Mouse (Mus musculus): Measurements from ENCODE around the gene Ppm1m. TPM values are rescaled to one million over a fixed set of nuclear protein-coding genes. Genes with fewer than 3 reads are reported as not detected.
A peak's percentile ranks its signal among the peaks of the same experiment; 100 is the strongest.

Ppm1m gene
- polyA plus RNA-seq, 1 experiment from 2014 or later, result 20.1 TPM

DNA sequence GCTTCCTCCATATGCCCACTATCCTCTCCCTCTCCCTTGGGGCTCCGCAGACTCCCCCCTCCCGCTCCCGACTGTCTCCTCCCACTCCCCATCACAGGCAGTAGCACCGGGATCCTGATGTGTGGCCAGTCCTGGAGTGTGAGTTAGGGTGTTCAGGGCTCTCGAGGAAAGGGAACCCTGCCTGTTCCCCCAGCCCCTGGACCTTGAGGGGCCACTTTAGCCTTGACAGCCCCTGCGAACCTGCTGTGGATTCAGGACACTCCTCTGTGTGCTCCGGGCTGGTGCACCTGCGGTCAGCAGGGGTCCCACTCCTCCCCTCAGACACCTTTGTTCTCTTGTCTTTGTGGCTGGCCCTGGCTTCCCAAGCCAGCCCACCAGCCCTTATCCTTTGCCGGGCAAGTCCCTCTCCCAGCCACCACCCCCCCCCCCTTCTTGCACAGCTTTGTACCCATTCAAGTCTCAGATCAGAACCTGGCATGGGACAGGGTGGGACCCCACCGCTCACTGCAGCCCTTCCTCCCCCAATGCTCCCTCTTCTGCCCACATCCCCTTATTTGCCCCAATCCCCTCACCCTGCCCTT lies 51.6 kb downstream of the Ppm1m start:
- peaks cover 56% of the 10 kb centered on the region for H3K4me1 ChIP-seq
- peak; percentile 59 for ATAC-seq
- H3K4me2 ChIP-seq, result peak overlapping the region; percentile 69
- peak overlapping the region; percentile 91 for H3K27ac ChIP-seq
- H3K9ac ChIP-seq, result peak overlapping the region; percentile 92
- peak overlapping the region; percentile 67 for H3K4me3 ChIP-seq
- no peaks in the 10 kb centered on the region for H3K9me3 ChIP-seq (replicated peaks)
- peaks cover 56% of the 10 kb centered on the region for H3K27me3 ChIP-seq
- H3K36me3 ChIP-seq (ENCODE audit: poor library complexity, severe bottlenecking), result peaks cover 21% of the 10 kb centered on the region
- WGBS, result 2% methylated on average over 10 of the region's 10 CpGs

DNA sequence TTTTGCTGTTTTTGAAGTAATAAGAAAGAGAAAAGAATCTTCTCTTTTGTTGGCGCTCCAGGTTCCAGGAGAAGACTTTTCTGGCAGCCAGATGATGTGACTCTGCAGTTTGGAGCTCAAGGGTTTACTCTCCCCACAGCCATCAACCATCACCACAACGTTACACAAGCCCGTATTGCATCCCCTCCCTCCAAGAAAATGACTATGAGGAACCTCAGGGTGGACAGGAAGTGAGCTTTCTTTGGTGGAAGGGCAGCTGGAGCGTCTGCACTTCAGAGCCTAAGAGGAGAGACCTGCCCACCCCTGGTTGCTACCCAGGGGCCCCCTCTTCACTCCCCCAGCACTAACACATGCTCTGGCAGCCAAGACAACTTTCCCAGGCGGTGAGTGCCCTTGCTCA lies 52.3 kb downstream of the Ppm1m start:
- H3K9me3 ChIP-seq (replicated peaks), result no peaks in the 10 kb centered on the region
- H3K36me3 ChIP-seq (ENCODE audit: poor library complexity, severe bottlenecking), result peaks cover 15% of the 10 kb centered on the region
- 35% methylated on average over 5 of the region's 5 CpGs for WGBS
- peaks cover 56% of the 10 kb centered on the region for H3K4me1 ChIP-seq
- peak overlapping the region; percentile 91 for H3K27ac ChIP-seq
- H3K4me3 ChIP-seq, result peak overlapping the region; percentile 67
- H3K4me2 ChIP-seq, result peak overlapping the region; percentile 69
- peak overlapping the region; percentile 92 for H3K9ac ChIP-seq
- ATAC-seq, result no peak
- peaks cover 62% of the 10 kb centered on the region for H3K27me3 ChIP-seq

DNA sequence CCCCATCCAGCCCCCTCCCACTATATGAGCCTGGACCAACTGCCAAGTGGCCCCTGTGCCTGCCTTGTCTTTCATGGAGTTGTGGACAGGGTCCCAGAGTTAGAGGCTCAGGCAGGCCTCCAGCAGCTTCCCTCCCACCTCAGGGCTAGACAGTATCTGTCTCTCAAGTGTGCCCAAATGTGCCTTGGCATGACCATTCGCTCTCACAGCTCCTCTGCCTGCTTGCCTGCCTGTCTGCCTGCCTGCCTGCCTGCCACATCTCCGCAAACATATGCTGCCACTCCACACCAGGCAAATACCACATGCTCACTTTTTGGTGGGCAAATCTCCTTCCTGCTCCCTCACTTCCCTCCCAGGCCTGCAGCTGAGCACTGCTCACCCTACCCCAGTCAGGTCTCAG lies 54.0 kb downstream of the Ppm1m start:
- no peak overlapping the region for H3K4me2 ChIP-seq
- H3K4me1 ChIP-seq, result peaks cover 55% of the 10 kb centered on the region
- H3K27ac ChIP-seq, result no peak overlapping the region
- 0 out of 2 replicates have a peak, but pooled peaks cover 3% of the 10 kb centered on the region for H3K36me3 ChIP-seq (ENCODE audit: poor library complexity, severe bottlenecking)
- peak; percentile 30; the same call in 1 of the 2 replicates for ATAC-seq
- H3K4me3 ChIP-seq, result no peak overlapping the region
- WGBS, result 84% methylated on average over 2 of the region's 2 CpGs
- H3K9me3 ChIP-seq (replicated peaks), result no peaks in the 10 kb centered on the region
- H3K27me3 ChIP-seq, result peaks cover 75% of the 10 kb centered on the region
- H3K9ac ChIP-seq, result no peak overlapping the region

MicroRNAs encoded within 50 kb of the gene (microRNA counts, 519-probe panel; counts per million panel counts)
- 6,328 counts per million, percentile 98 among the panel's probes with 10 or more counts for microRNA mmu-let-7g

Small RNA genes lying within 50 kb of the gene (microRNA-seq; reads per million reads assigned to microRNA genes)
- 332 reads per million, percentile 66 among the genes with 10 or more reads in this experiment for gene Mir135a-1
- 63,893 reads per million, percentile 100 among the genes with 10 or more reads in this experiment for gene Mirlet7g

Other genes starting within 250 kb of the Ppm1m start
- gene Col6a5, start 239.1 kb downstream of the Ppm1m start, polyA plus RNA-seq (2015; fragmentation: Nextera tagmentation; extraction: Ambion mirVana), result 0.06 and 0.08 TPM in 2 replicates
- 0.49 and 0.50 TPM in 2 replicates for gene Col6a4, start 103.0 kb downstream of the Ppm1m start, polyA plus RNA-seq (2015; fragmentation: Nextera tagmentation; extraction: Ambion mirVana)
- gene Glyctk, start 41.6 kb downstream of the Ppm1m start, polyA plus RNA-seq (2015; fragmentation: Nextera tagmentation; extraction: Ambion mirVana), result 6.4 and 7.9 TPM in 2 replicates
- 33.8 and 40.1 TPM in 2 replicates for gene Wdr82, start 28.8 kb downstream of the Ppm1m start, polyA plus RNA-seq (2015; fragmentation: Nextera tagmentation; extraction: Ambion mirVana)
- gene Twf2, start 3.4 kb upstream of the Ppm1m start, polyA plus RNA-seq (2015; fragmentation: Nextera tagmentation; extraction: Ambion mirVana), result 48.0 and 51.7 TPM in 2 replicates
- gene Tlr9, start 22.9 kb upstream of the Ppm1m start, polyA plus RNA-seq (2015; fragmentation: Nextera tagmentation; extraction: Ambion mirVana), result not detected in 2 replicates
- 86.8 and 87.7 TPM in 2 replicates for gene Alas1, start 48.9 kb upstream of the Ppm1m start, polyA plus RNA-seq (2015; fragmentation: Nextera tagmentation; extraction: Ambion mirVana)
- gene Poc1a, start 81.3 kb upstream of the Ppm1m start, polyA plus RNA-seq (2015; fragmentation: Nextera tagmentation; extraction: Ambion mirVana), result 17.7 and 21.6 TPM in 2 replicates
- 7.1 and 8.7 TPM in 2 replicates for gene Dusp7, start 168.9 kb upstream of the Ppm1m start, polyA plus RNA-seq (2015; fragmentation: Nextera tagmentation; extraction: Ambion mirVana)
- gene Rpl29, start 229.7 kb upstream of the Ppm1m start, polyA plus RNA-seq (2015; fragmentation: Nextera tagmentation; extraction: Ambion mirVana), result 793 and 845 TPM in 2 replicates
- 35.8 and 42.2 TPM in 2 replicates for gene Acy1, start 238.6 kb upstream of the Ppm1m start, polyA plus RNA-seq (2015; fragmentation: Nextera tagmentation; extraction: Ambion mirVana)
- gene Abhd14b, start 247.7 kb upstream of the Ppm1m start, polyA plus RNA-seq (2015; fragmentation: Nextera tagmentation; extraction: Ambion mirVana), result 3.0 and 4.3 TPM in 2 replicates
- 40.5 and 50.9 TPM in 2 replicates for gene Abhd14a, start 247.9 kb upstream of the Ppm1m start, polyA plus RNA-seq (2015; fragmentation: Nextera tagmentation; extraction: Ambion mirVana)

Data from forebrain, embryonic 13.5 days (tissue).